Mouse (Mus musculus): ENCODE data around the gene Fsd1l.

The Fsd1l gene

GRCm38 (mm10) chr4:53738956-53739616, 107.8 kb downstream of the Fsd1l start:
- peak; percentile 32 for DNase-seq (ENCODE audit: low spot score)

GRCm38 (mm10) chr4:53749831-53750230, 118.6 kb downstream of the Fsd1l start:
- no peak for DNase-seq (ENCODE audit: low spot score)

GRCm38 (mm10) chr4:53750391-53751120, 119.3 kb downstream of the Fsd1l start:
- no peak for DNase-seq (ENCODE audit: low spot score)
